10 mouse cellular contexts compared by ENCODE assay signal in genomic region chr13:55912271-55912711, GRCm38 (mm10).
DNase-seq lines count a peak whose midpoint lies in the region; ATAC-seq and TF ChIP-seq lines count a peak whose summit lies in the region.
"Had no signal": no experiment of that assay in that cellular context is flagged by ENCODE, and none has a peak within 500 bp of the region (broad histone marks: within the 10 kb centered on the region; RNA-seq: fewer than 3 reads in every experiment).

No protein-coding gene starts in this region.

- H3K4me1 ChIP-seq in limb, embryonic 14.5 days (ENCODE audit: control insufficient read depth, insufficient read depth, low read length), result peaks cover 11% of the 10 kb centered on the region
- H3K4me1 ChIP-seq in limb, embryonic 10.5 days, result peaks cover 8% of the 10 kb centered on the region; the same call in 1 of the 2 replicates
- H3K4me1 ChIP-seq in forebrain, embryonic 14.5 days (ENCODE audit: control insufficient read depth, insufficient read depth, low read length), result peaks cover 4% of the 10 kb centered on the region; the same call in 1 of the 2 replicates
- no peaks in the 10 kb centered on the region for H3K4me1 ChIP-seq in midbrain, postnatal 0 days (ENCODE audit: insufficient read depth, low read length)
- no peaks in the 10 kb centered on the region for H3K4me1 ChIP-seq in cerebellum, adult 2 months (ENCODE audit: control insufficient read depth, insufficient read depth, low read length)

- no peak for TF ChIP-seq POLR2A in limb, embryonic 14.5 days (IDR thresholded peaks at IDR 0.05; ENCODE audit: borderline replicate concordance, extremely low read depth, insufficient read depth, insufficient read length)
- no peak for TF ChIP-seq POLR2A in cerebellum, adult 2 months (IDR thresholded peaks at IDR 0.05; ENCODE audit: borderline replicate concordance, insufficient read depth, low read length)

- no peak for ATAC-seq in limb, embryonic 14.5 days (ENCODE audit: low FRiP score, low read depth)
- ATAC-seq in forebrain, embryonic 14.5 days, result peak; percentile 85
- no peak for ATAC-seq in midbrain, postnatal 0 days (ENCODE audit: low FRiP score)
- no peak for ATAC-seq in erythroid progenitor cell, adult 5-6 weeks (replicated peaks; ENCODE audit: low FRiP score, poor library complexity, severe bottlenecking)

- no peak overlapping the region for H3K27ac ChIP-seq in limb, embryonic 14.5 days (replicated peaks; ENCODE audit: low read depth, low read length)
- H3K27ac ChIP-seq in limb, embryonic 10.5 days, result no peak overlapping the region
- no peak overlapping the region for H3K27ac ChIP-seq in forebrain, embryonic 14.5 days (ENCODE audit: low read depth, low read length)
- H3K27ac ChIP-seq in midbrain, postnatal 0 days (ENCODE audit: low read depth, low read length), result no peak overlapping the region
- no peak overlapping the region for H3K27ac ChIP-seq in cerebellum, adult 2 months (ENCODE audit: insufficient read depth, low read length)
- H3K27ac ChIP-seq: limb, embryonic 12.5 days had no signal

- no peak overlapping the region for H3K9ac ChIP-seq in limb, embryonic 14.5 days (ENCODE audit: low read depth, low read length, severe bottlenecking)
- no peak overlapping the region for H3K9ac ChIP-seq in forebrain, embryonic 14.5 days (ENCODE audit: low read length)
- no peak overlapping the region for H3K9ac ChIP-seq in midbrain, postnatal 0 days (replicated peaks; ENCODE audit: low read length, poor library complexity, severe bottlenecking)
- H3K9ac ChIP-seq: limb, embryonic 12.5 days had no signal

- peak; percentile 9 for DNase-seq in limb, embryonic 14.5 days (ENCODE audit: low spot score)
- DNase-seq in limb, embryonic 10.5 days (ENCODE audit: low spot score), result no peak
- DNase-seq in forebrain, embryonic 14.5 days (ENCODE audit: low spot score), result peak; percentile 95
- peak; percentile 76 for DNase-seq in kidney, adult 18-20 months
- peak; percentile 79 for DNase-seq in midbrain, postnatal 0 days (ENCODE audit: low spot score)
- no peak for DNase-seq in cerebellum, adult 2 months
- DNase-seq: thymus, postnatal 4 days had no signal

- no peaks in the 10 kb centered on the region for H3K36me3 ChIP-seq in limb, embryonic 14.5 days (ENCODE audit: control insufficient read depth, insufficient read depth, low read length)
- no peaks in the 10 kb centered on the region for H3K36me3 ChIP-seq in limb, embryonic 10.5 days
- no peaks in the 10 kb centered on the region for H3K36me3 ChIP-seq in forebrain, embryonic 14.5 days (ENCODE audit: control insufficient read depth, insufficient read depth, low read length)
- no peaks in the 10 kb centered on the region for H3K36me3 ChIP-seq in midbrain, postnatal 0 days (ENCODE audit: insufficient read depth, low read length)
- H3K36me3 ChIP-seq: G1E; limb, embryonic 12.5 days had no signal

- H3K4me2 ChIP-seq in limb, embryonic 14.5 days (replicated peaks; ENCODE audit: low read depth, low read length, severe bottlenecking), result no peak overlapping the region
- H3K4me2 ChIP-seq in forebrain, embryonic 14.5 days (ENCODE audit: low read length), result no peak overlapping the region
- no peak overlapping the region for H3K4me2 ChIP-seq in midbrain, postnatal 0 days (ENCODE audit: low read depth, low read length, poor library complexity, severe bottlenecking)
- H3K4me2 ChIP-seq: limb, embryonic 12.5 days had no signal

- no peak overlapping the region for H3K4me3 ChIP-seq in limb, embryonic 14.5 days (replicated peaks; ENCODE audit: low read length)
- H3K4me3 ChIP-seq in limb, embryonic 10.5 days, result no peak overlapping the region
- H3K4me3 ChIP-seq in forebrain, embryonic 14.5 days (ENCODE audit: low read depth, low read length), result no peak overlapping the region
- H3K4me3 ChIP-seq in midbrain, postnatal 0 days (ENCODE audit: low read depth, low read length), result no peak overlapping the region
- no peak overlapping the region for H3K4me3 ChIP-seq in cerebellum, adult 2 months (replicated peaks; ENCODE audit: insufficient read depth, low read depth, low read length)
- H3K4me3 ChIP-seq: limb, embryonic 12.5 days had no signal

- no peak for TF ChIP-seq CTCF in midbrain, postnatal 0 days (IDR thresholded peaks at IDR 0.05)
- TF ChIP-seq CTCF in cerebellum, adult 2 months (IDR thresholded peaks at IDR 0.05; ENCODE audit: borderline replicate concordance, insufficient read depth, low read depth, low read length), result no peak

- no peaks in the 10 kb centered on the region for H3K9me3 ChIP-seq in limb, embryonic 14.5 days (ENCODE audit: control insufficient read depth, low read length)
- no peaks in the 10 kb centered on the region for H3K9me3 ChIP-seq in limb, embryonic 10.5 days (replicated peaks)
- H3K9me3 ChIP-seq in forebrain, embryonic 14.5 days (replicated peaks; ENCODE audit: control insufficient read depth, low read length), result no peaks in the 10 kb centered on the region
- H3K9me3 ChIP-seq in midbrain, postnatal 0 days (ENCODE audit: low read length), result no peaks in the 10 kb centered on the region
- H3K9me3 ChIP-seq: G1E; limb, embryonic 12.5 days had no signal

- 63% methylated on average over 13 of the region's 13 CpGs for WGBS in limb, embryonic 14.5 days
- WGBS in limb, embryonic 10.5 days, result 82% methylated on average over 13 of the region's 13 CpGs
- 31% methylated on average over 13 of the region's 13 CpGs for WGBS in forebrain, embryonic 14.5 days
- WGBS in midbrain, postnatal 0 days, result 48% methylated on average over 13 of the region's 13 CpGs
- 13% methylated on average over 13 of the region's 13 CpGs for WGBS in cerebellum, adult 2 months

- no peaks in the 10 kb centered on the region for H3K27me3 ChIP-seq in limb, embryonic 14.5 days (ENCODE audit: control insufficient read depth, insufficient read depth, low read length)
- H3K27me3 ChIP-seq in limb, embryonic 10.5 days (ENCODE audit: low read depth, poor library complexity, severe bottlenecking), result peaks cover 8% of the 10 kb centered on the region; the same call in 1 of the 2 replicates
- peaks cover 22% of the 10 kb centered on the region; the same call in 1 of the 2 replicates for H3K27me3 ChIP-seq in forebrain, embryonic 14.5 days (replicated peaks; ENCODE audit: control insufficient read depth, insufficient read depth, low read length)
- H3K27me3 ChIP-seq in midbrain, postnatal 0 days (ENCODE audit: insufficient read depth, low read length), result no peaks in the 10 kb centered on the region
- no peaks in the 10 kb centered on the region for H3K27me3 ChIP-seq in cerebellum, adult 2 months (ENCODE audit: control insufficient read depth, insufficient read depth, low read length)

Comparison
In these comparisons a context has a peak if more than half of its experiments do, and no peak if none do; other contexts are left out.
1. DNase-seq: peak in limb, embryonic 14.5 days (single experiment), forebrain, embryonic 14.5 days (single experiment), kidney, adult 18-20 months (single experiment) and midbrain, postnatal 0 days (single experiment); none in limb, embryonic 10.5 days (single experiment) and cerebellum, adult 2 months (0 of 2).